Mouse (Mus musculus): Measurements from ENCODE around the gene Ankrd24.

Ankrd24 gene

DNA sequence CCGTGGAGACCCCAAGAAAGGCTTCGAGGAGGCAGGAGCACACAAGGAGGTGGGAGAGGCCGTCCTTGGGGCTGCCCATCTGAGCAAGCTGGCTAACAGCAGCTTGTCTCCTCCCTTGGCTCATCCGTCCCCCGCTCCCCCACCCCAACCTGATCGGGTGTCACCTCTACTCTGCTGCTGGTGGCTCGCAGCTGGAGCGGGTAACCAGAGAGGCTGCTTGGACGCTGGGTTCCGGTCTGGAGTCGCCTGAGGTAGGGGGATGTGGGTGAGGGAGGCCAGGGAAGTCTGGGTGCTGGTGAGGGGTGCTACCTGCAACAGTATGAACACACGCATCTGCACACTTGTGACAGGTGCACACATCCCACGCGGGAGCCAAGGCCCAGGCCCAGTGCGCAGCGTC is at the start of gene Ankrd24:
Gene Ankrd24 (plus strand): TSS at position 151 of the 400 bp plus-strand sequence.
- no peak for DNase-seq

DNA sequence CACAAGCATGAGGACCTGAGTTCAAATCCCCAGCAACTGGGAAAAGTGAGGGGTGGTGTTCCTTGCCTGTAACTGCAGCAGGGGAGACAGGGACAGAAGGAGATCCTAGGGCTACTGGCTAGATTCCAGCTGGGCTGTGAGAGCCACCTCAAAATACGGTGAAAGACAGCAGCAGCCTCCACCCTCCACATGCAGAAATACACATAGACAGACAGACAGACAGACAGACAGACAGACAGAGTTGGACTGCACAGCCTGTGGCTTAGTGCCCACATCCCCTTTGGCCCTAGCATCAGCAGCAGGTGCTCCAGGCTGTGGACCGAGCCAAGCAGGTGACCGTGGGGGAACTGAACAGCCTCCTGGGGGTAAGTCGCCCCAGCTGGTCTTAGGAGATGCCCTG is 48.4 kb upstream of the Ankrd24 start:
- DNase-seq, result no peak

DNA sequence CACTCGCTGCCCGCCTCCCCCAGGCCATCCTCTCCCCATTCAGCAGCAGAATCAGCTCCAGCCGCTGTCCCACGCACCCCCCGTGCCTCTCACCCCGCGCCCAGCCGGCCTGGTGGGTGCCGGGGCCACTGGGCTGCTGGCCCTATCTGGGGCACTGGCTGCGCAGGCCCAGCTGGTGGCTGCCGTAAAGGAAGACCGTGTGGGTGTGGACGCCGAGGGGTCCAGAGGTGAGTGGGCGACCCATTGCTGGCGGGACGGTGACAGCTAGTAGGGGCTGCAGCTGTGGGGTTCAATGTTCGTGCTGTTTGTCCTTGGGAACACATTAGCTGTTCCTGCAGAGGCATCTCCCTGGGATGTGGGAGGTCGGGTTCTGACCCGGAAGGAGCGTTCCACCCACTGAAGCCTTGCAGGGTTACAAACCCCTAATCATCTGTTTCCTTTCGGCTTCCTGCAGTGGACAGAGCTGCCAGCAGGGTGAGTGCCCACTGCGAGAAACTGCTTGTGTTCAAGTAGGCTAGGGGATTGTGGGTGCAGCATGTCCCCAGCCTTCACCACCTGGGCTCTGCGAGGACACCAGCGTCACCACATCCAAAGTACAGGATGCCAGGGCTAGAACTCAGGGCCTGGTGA is 47.8 kb upstream of the Ankrd24 start:
- DNase-seq, result peak; percentile 25

DNA sequence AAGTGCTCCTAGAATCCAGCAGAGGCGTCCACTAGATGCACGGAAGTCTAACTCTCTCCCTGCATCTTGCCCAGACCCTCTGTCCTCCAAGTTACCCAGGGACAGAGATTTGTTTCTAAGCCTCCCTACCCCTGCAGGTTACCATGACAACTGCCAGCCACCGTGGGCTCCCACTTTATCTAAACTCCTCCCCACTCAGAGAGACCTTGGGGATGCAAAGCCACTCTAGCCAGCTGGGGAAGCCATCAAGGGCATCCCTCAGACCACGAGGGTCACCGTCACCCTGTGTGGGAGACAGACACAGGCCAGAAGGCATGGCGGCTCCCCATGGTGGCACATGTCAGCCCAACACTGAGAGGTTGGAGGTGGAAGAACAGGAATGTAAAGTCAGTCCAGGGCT is 45.0 kb upstream of the Ankrd24 start:
- DNase-seq, result no peak

DNA sequence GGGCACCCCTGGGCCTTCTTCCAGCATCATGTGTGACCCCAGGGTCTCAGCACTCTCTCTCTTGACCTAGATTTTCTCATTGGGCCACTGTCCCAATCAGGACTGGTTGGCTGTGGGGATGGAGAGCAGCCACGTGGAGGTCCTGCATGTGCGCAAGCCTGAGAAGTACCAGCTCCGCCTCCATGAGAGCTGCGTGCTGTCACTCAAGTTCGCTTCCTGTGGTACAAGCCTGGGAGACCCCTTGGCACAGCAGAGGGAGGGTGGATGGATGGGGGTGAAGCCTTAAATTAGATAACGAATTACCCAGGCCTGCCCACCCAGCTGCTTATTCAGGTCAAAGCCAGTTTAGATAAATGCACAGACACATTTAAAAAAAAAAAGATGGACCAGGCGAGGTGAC is 39.6 kb upstream of the Ankrd24 start:
- no peak for DNase-seq

DNA sequence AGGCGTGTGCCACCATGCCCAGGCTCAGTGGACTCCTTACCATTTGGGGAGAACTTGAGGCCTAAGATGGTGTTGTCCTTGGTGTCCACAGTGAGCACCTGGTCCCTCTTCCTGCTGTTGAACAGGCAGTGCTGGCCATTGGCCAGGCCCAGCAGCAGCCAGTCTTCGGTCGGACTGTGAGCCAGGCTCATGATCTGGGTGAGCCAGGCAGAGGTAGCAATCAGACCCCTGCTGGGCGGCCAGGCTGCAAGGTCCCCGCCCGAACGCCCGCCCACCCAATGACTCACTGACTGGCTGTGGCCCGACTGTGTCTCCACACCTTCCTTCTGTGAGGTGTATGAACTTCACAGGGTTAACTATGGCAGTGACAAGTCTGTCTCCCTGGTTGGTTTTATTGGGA is 36.5 kb upstream of the Ankrd24 start:
- DNase-seq, result no peak

DNA sequence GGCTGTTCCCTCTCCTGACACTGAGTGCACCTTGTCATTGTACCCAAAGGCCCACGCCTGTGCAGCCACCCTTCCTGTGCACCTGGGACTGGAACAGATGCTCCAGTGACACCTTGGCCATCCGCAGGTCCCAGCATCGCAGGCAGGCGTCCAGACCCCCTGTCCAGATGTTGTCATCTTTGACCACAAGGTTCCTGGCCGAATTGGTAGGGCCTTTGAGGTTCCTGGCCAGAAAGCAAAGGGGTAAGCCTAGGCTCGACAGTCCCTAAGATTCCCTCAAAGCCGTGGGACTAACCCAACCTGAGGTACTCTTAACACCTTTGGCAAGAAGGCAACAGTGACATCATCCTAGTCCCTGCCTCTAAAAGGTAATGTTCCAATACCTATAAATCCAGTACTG is 35.7 kb upstream of the Ankrd24 start:
- no peak for DNase-seq

DNA sequence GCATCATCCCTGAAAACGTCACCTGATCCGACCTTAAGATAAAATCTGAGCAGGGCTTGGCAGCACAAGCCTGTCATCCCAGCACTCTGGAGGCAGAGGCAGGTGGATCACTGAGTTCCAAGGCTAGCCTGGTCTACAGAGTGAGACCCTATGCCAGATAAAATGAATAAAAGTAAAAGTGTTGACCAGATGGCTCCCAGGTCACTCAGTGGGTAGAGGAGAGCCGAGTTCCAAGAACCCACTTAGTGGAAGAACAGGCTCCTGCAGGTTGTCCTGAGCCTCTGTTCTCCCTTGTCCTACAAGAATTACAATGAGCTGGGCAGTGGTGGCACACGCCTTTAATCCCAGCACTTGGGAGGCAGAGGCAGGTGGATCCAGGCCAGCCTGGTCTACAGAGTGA is 35.1 kb upstream of the Ankrd24 start:
- no peak for DNase-seq

DNA sequence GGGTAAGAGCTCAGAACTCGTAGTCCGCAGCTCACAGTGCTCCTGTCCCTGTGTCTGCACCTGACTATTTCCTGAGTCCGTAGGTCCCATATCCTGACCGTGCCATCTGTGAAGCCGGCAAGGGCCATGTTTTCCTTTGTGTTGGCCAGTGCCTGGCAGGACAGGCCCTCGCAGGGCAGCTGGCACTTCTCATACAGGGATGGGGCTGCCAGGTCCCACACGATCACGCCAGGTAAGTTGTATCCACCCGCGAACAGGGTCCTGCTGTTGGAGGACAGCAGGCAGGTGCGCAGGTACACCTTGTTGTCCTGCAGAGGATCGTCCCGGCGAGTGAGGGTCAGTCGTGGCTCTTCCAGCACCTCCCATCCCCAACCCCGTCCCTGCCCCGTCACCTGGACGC is 34.4 kb upstream of the Ankrd24 start:
- DNase-seq, result no peak

DNA sequence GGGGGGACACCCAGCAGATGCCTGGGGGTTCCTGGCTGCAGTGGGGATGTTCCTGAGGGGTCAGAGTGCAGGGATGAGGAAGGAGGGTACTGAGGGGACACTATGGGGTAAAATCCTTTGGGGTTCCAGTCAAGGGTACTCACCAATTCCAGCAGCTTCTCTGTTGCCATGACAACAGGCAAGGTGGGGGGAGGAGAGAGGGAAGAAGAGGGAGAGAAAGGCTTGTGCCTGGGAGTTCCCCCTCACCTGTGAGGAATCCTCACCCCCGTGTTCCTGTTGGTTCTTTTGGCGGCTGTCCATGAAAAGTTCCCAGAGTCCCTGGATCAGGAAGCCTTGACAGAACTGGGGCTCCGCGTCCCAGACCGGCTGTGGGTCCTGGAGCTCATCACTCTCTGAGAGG is 32.7 kb upstream of the Ankrd24 start:
- no peak for DNase-seq

DNA sequence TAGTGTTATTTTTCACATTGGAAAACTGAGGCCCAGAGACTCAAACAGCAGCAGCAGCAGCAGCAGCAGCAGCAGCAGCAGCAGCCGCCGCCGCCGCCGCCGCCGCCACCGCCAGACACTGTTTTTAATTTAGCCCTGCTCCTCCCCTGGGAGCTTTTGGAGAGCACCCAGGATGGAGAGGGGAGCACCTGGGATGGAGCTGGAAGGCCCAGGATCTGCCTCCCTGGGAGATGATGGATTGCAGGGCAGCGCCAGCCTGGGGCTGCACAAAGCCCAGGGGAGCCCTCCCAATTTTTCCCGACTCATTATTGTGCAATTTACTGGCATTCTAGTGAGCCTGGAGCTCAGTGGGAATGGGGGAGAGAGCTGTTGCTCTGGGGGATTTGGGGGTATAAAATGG is 31.7 kb upstream of the Ankrd24 start:
- no peak for DNase-seq

DNA sequence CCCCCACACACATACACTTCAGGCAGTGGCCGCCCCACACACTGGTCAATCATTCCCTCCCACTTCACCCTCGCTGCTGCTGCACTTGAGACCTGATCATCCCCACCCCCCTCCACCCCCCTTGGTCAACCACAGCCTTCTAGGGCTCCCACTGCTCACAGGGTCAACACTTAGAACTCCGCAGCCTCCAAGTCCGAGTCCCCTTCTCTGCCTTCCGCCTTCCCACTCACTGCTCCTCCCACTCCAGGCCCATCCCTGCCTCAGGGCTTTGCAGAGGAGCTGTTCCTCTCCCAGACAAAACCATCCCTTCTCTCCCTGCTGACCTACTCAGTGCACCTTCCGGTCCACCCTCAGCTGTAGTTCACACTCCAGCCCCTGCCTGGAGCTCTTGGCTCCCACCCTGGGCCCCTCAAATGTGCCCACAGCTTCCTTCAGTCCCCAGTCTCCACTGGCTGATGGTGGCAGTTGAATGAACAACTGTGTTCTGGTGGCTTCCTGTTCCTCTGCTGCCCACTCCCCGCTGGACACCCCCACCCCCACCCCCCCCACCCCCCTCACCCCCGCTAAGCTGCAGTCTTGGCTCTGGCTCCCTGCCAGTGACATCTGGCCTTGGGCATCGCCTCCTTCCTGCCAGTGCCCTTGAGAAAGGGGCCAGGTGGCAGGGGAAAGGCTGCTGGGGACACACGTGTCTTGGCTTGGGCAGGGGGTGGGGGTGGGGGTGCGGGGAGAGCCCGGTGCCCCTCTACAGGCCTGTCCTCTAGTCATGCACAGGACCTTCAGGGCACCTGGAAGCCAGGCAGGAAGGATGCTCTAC is 31.0 kb upstream of the Ankrd24 start:
- peak; percentile 66 for DNase-seq

DNA sequence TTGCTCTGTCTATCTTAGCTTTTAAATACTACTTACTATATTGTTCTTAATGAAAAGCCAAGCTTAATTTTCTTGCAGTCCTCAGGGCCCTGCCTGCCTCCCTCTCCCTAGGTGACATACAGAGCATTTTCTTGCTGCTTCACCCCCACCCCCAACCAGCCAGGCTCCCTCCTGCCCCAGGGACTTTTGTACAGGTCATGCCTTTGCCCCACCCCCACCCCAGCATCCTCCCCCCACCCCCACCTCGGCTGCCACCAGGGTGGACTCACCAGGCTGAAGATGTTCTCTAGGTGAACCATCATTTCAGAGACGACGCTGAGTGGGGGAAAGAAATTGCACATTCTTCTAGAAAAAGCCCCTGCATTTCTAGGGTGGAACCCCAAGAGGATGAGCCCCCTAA is 30.0 kb upstream of the Ankrd24 start:
- DNase-seq, result no peak

DNA sequence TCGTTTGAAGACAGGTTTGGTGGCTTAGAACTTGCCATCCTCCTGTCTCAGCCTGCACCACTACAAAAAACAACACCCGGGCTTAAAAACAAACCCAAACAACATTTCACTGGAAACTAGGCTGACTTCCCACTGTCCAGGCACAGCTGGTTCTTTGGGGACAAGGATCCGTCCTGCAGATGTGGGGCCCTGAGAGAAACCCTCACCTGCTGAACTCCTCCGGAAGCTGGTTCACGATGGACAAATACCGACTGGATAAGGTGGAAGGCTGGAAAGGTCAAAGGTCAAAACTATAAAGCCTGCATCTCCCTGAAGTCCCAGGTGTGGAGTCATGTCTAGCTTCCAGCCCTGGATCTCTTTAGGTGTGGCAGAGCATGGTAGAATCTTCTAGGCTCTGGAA is 29.5 kb upstream of the Ankrd24 start:
- no peak for DNase-seq

DNA sequence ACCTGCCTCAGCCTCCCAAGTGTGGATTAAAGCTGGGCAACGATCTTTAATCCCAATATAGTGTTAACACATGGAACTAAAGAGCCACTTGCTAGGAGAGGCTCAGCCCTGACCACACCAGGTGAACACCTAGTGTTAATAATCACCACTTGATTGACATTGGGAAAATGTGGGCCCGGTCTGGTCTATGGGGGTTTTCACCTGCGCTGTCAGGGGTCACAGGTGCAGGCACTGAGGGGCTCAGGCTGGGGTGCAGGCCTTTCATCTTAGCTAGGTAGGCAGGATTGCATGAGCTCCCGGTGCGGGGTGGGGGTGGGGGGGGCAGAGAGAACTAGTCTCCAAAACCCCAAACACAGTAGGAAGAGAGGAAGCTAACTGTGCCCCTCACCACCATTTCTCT is 28.7 kb upstream of the Ankrd24 start:
- DNase-seq, result peak; percentile 32

DNA sequence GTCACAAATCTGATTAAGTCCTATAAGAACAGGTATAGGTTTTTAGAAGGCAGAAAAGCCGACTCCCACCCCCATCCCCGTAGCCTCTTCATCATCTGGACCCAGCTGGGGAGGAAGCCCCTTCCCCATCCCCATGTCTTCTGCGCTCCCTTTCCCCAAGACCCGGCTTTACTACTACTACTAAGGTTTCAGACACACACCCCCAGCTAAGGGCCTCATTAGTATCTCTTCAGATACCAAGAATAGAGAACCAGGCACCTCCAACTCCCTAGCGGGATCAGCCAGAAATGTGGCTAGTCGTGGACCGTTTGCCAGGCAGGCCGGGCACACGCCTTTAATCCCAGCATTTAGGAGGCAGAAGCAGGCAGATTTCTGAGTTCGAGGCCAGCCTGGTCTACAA is 28.2 kb upstream of the Ankrd24 start:
- DNase-seq, result no peak

DNA sequence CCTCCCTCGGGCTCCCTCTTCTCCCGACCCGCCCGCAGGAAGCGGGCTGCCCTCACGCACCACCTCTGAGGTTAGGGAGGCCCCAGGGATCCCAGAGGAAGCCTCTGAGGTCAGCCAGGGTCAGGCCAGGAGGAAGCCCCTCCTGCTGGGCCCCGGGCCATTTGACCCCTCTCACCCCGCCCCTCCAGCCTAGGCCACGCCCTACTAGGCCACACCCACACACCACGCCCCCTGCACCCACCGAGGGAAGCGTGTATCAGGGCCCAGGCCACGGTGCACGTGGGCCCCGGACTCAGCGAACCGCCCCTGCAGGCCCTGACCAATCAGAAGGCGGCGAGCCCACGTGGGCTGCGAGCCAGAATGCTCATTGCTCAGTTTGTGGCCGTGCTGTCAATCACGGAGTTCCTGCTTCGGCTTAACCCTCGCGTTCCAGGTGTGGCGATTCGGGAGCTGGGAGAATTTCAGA is 27.6 kb upstream of the Ankrd24 start, which contains the start of gene Tle6:
Gene Tle6 (minus strand): TSS at position 336 of the 466 bp plus-strand sequence.
- DNase-seq, result peak; percentile 96

DNA sequence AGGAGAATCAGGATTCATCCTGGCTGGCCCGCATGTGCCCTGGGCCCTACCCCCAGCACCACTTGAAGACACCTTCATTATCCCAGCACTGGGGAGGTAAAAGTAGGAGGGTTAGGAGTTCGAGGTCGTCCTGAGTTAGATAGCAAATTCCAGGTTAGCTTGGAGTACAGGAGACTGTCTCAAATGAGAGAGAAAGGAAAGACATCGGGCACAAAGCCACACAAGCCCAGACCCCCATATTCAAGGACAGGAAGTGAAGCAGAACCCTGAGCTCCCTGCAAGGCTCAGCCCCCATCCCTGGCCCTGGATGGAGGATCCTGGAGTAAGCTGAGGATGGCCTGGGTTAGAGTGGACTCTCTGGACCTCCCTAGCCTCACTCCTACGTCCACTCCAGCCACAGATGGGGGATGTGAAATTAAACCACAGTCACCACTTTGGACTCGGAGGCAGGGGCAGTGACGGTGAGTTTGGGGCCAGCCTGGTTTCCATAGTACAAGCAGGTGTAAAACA is 26.9 kb upstream of the Ankrd24 start:
- no peak for DNase-seq

DNA sequence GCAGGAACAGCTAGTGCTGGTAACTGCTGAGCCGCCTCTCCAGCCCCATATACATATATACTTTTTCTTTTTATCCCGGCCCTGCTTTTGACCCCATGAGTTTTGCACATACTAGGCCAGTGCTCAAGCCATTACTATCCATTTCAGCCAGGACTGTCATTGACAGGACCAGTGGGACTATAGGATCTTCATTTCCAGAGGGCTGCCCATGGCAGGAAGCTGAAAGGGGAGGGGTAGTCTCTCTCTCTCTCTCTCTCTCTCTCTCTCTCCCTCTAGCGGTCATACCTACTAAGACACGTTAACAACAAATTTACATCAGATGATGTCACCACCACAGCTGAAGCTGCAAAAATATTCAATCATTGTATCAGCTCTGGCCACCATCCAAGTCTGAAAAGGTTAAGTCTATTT is 25.6 kb upstream of the Ankrd24 start:
- DNase-seq, result peak; percentile 62

DNA sequence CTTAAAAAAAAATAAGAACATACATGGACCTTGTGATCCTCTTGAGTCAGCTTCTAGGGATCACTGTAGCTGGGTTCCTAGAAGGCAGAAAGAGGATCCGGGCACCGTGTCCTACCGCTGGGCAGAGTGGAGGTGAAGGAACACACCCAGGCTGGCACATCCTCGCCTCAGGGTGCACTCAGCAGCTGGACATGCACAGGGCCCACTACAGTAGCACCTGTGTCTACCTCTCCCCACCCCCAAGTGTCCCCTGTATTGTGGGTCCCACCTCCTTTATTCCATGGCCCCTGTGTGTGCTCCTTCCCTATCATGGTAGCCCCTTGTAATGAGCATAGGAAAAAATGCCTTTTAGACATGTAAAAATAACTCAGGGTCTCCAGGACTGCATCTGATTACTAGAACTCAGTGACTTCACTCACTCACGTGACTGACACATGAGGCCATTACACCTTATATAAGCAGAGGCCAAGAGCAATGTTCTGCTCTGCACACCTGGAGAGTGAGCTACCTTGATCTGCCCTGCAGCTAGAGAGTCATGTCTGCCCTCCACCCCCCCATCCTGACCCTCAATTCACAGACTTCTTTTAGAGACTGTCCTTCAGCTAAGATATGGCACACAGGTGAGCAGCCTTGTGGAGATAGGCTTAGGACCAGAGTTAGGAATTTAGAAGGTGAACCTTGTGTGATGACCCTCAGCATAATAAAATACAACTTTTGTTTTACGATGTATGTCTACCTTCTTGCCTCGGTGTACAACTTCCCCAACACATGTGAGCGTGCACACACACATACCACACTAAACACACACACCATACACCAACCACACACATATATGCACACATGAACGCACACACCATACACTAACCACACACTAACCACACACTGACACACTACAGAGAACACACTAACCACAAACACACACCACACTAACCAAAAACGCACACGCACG is 24.0 kb upstream of the Ankrd24 start:
- no peak for DNase-seq

DNA sequence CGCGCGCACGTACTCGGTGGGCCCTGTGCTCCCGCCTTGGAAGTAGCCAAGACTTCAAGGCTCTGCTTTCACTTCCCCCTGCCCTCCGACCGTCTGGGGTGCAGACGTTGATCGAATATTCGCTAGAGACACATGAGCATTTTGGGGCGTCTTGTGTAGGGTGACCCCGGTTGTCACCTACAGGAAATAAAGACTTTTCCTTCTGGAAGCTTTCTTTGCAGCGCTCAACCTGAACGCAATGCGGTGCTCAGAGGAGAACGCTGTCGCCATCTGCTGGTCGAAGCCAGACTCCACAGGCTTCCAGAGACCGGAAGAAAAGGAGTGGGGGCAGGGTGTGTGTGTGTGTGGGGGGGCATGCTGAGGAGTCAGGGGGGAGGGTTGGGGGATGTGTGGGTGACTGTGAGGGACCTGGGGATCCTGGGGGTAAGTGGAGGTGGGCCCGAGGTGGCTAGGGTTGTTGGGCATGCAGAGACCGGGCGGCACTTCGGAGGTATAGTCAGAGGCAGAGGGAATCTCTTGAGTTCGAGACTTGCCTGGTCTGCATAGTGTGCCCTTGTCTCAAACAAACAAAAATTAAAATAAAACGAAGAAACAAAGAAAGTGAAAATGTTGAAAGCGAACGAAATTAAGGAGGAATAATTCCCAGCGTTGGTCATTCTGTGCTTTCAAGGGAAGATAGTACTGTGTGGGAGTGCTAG is 23.2 kb upstream of the Ankrd24 start:
- peak; percentile 90 for DNase-seq

DNA sequence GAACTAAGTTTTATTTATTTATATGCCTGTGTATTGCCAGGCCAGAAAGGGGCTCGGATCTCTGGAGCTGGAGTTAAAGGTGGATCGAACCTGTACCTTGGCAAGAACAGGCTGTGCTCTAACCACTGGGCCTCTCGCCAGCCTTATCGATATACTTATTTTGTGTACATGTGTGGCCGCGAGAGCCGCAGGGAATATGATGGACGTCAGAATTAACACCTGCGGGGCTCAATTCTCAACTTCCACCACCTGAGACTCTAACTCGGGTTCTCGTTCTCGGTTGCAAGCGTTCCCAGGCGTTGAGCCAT is 22.7 kb upstream of the Ankrd24 start:
- no peak for DNase-seq

Measured in thymus, postnatal 25 days (tissue).